Mouse (Mus musculus): ENCODE results near the gene Ctbp2.

- TF ChIP-seq TAL1 (IDR thresholded peaks at IDR 0.05; ENCODE audit: low read length) (no peak), TCF12 (IDR thresholded peaks at IDR 0.05; ENCODE audit: low read depth, low read length) (no peak), HCFC1 (IDR thresholded peaks at IDR 0.05; ENCODE audit: low read depth, low read length) (no peak), E2F4 (IDR thresholded peaks at IDR 0.05; ENCODE audit: borderline replicate concordance, low read depth, low read length) (no peak), MXI1 (IDR thresholded peaks at IDR 0.05; ENCODE audit: low read depth, low read length) (no peak), CTCF (IDR thresholded peaks at IDR 0.05 in 2 of 3, conservative IDR thresholded peaks at IDR 0.05 in 1 of 3; ENCODE audit: control insufficient read depth in 1 of 3, insufficient read depth in 1 of 3, low read depth in 2 of 3, low read length in 3 of 3, poor library complexity in 1 of 3, severe bottlenecking in 1 of 3) (no peak), CHD1 (IDR thresholded peaks at IDR 0.05; ENCODE audit: low read depth, low read length) (no peak), EP300 (IDR thresholded peaks at IDR 0.05; ENCODE audit: low read depth in 1 of 2, low read length in 2 of 2) (peak in 1 of 2 experiments; percentile 48; a peak in 1 of 4 replicates), SMC3 (IDR thresholded peaks at IDR 0.05; ENCODE audit: low read depth, low read length) (no peak), GATA1 (IDR thresholded peaks at IDR 0.05; ENCODE audit: low read depth, low read length) (no peak)
Measured at GRCm38 (mm10) chr7:133047287-133047686, 76.9 kb downstream of the Ctbp2 start.
